In the genomic region with DNA sequence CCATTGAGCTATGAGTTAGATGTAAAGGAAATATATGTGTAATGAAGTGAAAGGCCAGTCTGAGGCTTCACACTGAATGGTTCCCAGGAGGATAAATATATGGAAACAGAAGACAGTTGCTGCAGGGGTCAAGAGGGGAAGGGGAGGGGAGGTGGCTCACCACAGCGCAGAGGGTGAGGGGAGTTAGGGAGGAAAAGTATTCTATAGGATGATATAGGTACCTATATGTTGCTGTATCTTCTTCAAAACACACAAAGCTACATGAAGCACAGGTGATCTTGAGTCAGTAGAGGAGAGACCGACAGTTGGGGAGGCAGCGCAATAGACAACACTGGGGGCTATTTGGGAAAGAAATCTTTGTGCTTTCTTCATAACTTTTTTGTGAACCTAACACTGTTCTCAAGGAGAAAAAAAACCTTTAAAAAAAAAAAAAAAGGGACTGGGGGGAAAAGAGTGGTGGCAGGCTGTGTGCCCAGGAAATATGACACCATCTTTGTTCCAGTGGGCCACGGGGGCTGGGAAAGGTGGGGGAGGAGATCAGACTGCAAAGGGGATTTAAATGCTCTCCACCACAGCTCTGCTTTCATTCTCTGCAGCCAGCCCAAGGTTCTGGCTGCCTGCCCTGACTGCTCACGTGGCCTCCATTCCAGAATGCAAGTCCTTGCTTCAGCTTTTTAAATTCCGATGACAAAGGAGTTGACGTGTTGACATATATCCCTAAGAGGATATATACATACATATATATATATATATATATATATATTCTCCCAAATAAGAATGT, we compare ENCODE assay signal across 8 mouse cellular contexts.
DNase-seq lines count a peak whose midpoint lies in the region; ATAC-seq lines count a peak whose summit lies in the region.

No protein-coding gene starts in this region.

- peak overlapping the region; percentile 24; the same call in 1 of the 2 replicates for H3K4me2 ChIP-seq in forebrain, embryonic 16.5 days (ENCODE audit: low read length)
- peak overlapping the region; percentile 19; the same call in 1 of the 2 replicates for H3K4me2 ChIP-seq in hindbrain, embryonic 12.5 days (replicated peaks)
- H3K4me2 ChIP-seq in midbrain, embryonic 16.5 days (ENCODE audit: low read length), result no peak overlapping the region

- no peak overlapping the region for H3K27ac ChIP-seq in forebrain, embryonic 16.5 days (ENCODE audit: low read length)
- H3K27ac ChIP-seq in hindbrain, embryonic 12.5 days, result peak overlapping the region; percentile 60
- peak overlapping the region; percentile 26; the same call in 1 of the 2 replicates for H3K27ac ChIP-seq in midbrain, embryonic 16.5 days (ENCODE audit: low read length)

- 9% methylated on average over 7 of the region's 7 CpGs for WGBS in forebrain, embryonic 16.5 days
- WGBS in hindbrain, embryonic 12.5 days, result 28% methylated on average over 7 of the region's 7 CpGs
- 18% methylated on average over 7 of the region's 7 CpGs for WGBS in midbrain, embryonic 16.5 days

- H3K27me3 ChIP-seq in forebrain, embryonic 16.5 days (replicated peaks; ENCODE audit: control insufficient read depth, insufficient read depth, low read length), result no peaks in the 10 kb centered on the region
- H3K27me3 ChIP-seq in hindbrain, embryonic 12.5 days, result no peaks in the 10 kb centered on the region
- H3K27me3 ChIP-seq in midbrain, embryonic 16.5 days (ENCODE audit: control insufficient read depth, insufficient read depth, low read depth, low read length), result no peaks in the 10 kb centered on the region

- ATAC-seq in forebrain, embryonic 16.5 days, result peak; percentile 77
- peak; percentile 76 for ATAC-seq in hindbrain, embryonic 12.5 days (ENCODE audit: low FRiP score)
- peak; percentile 46; the same call in 1 of the 2 replicates for ATAC-seq in midbrain, embryonic 16.5 days

- H3K9ac ChIP-seq in forebrain, embryonic 16.5 days (replicated peaks; ENCODE audit: low read depth, low read length), result no peak overlapping the region
- no peak overlapping the region for H3K9ac ChIP-seq in hindbrain, embryonic 12.5 days
- no peak overlapping the region for H3K9ac ChIP-seq in midbrain, embryonic 16.5 days (ENCODE audit: low read depth, low read length)

- intact Hi-C loops in left cerebral cortex, postnatal 36 days (cut with DNase I), result no loop called here

- DNase-seq in 3134 (ENCODE audit: extremely low read depth, insufficient read length, low spot score), result peak; percentile 36
- peak; percentile 63 for DNase-seq in adrenal gland, adult 2 months
- DNase-seq in left cerebral cortex, postnatal 36 days (ENCODE audit: low spot score in 2 of 2), result peak; percentile 45 to 46
- no peak for DNase-seq in spleen, postnatal 4 days (ENCODE audit: low spot score in 2 of 2)
- DNase-seq in natural killer cell, adult 2 months (ENCODE audit: low spot score in 2 of 2), result no peak

- H3K4me1 ChIP-seq in forebrain, embryonic 16.5 days (replicated peaks; ENCODE audit: control insufficient read depth, insufficient read depth, low read length), result peaks cover 19% of the 10 kb centered on the region
- peaks cover 25% of the 10 kb centered on the region for H3K4me1 ChIP-seq in hindbrain, embryonic 12.5 days
- peaks cover 18% of the 10 kb centered on the region for H3K4me1 ChIP-seq in midbrain, embryonic 16.5 days (ENCODE audit: control insufficient read depth, insufficient read depth, low read length)

- H3K36me3 ChIP-seq in forebrain, embryonic 16.5 days (ENCODE audit: control insufficient read depth, insufficient read depth), result no peaks in the 10 kb centered on the region
- H3K36me3 ChIP-seq in hindbrain, embryonic 12.5 days, result no peaks in the 10 kb centered on the region
- H3K36me3 ChIP-seq in midbrain, embryonic 16.5 days (ENCODE audit: control insufficient read depth, insufficient read depth, low read length), result no peaks in the 10 kb centered on the region

- no peaks in the 10 kb centered on the region for H3K9me3 ChIP-seq in forebrain, embryonic 16.5 days (ENCODE audit: control insufficient read depth, low read length)
- no peaks in the 10 kb centered on the region for H3K9me3 ChIP-seq in hindbrain, embryonic 12.5 days (replicated peaks)
- no peaks in the 10 kb centered on the region for H3K9me3 ChIP-seq in midbrain, embryonic 16.5 days (replicated peaks; ENCODE audit: control insufficient read depth, low read length, poor library complexity, severe bottlenecking)

- H3K4me3 ChIP-seq in forebrain, embryonic 16.5 days (replicated peaks; ENCODE audit: low read length), result no peak overlapping the region
- no peak overlapping the region for H3K4me3 ChIP-seq in hindbrain, embryonic 12.5 days
- H3K4me3 ChIP-seq in midbrain, embryonic 16.5 days (ENCODE audit: low read depth, low read length), result no peak overlapping the region

Comparison
In these comparisons a context has a peak if more than half of its experiments do, and no peak if none do; other contexts are left out.
1. DNase-seq: peak in 3134 (single experiment), adrenal gland, adult 2 months (single experiment) and left cerebral cortex, postnatal 36 days (2 of 2); none in spleen, postnatal 4 days (0 of 2) and natural killer cell, adult 2 months (0 of 2).
2. Peak in every context shown above with its lines, with median percentiles within 50 percentile points of each other: ATAC-seq.